Mouse (Mus musculus) embryonic facial prominence, embryonic 11.5 days (tissue): ENCODE measurements around the gene Itk. TPM values are rescaled to one million over a fixed set of nuclear protein-coding genes. Genes with fewer than 3 reads are reported as not detected.
"Not testable (repeated sequence)": the region's sequence is repeated elsewhere in the genome, so short reads cannot be mapped to it uniquely, and the experiment has no call there.

ENCODE experiments used
- ATAC-seq: fragments of 200-750 bp; cut with Nextera tagmentation; replicated peaks from 2 replicates; pipeline ENCODE4 v1.8.0; 2017; ENCODE audit warnings: low read depth; ENCODE audit not compliant: insufficient number of reproducible peaks, low FRiP score, low TSS enrichment
- DNase-seq: peaks from one replicate; pipeline ENCODE4 v3.0.0-alpha.2; 2015; ENCODE audit warnings: low spot score
- H3K27ac ChIP-seq: fragments of 300-500 bp; sonication (generic); replicated peaks from 2 replicates; pipeline ENCODE4 v1.5.1; 2014; ENCODE audit warnings: mild to moderate bottlenecking, low read depth, low read length, control low read depth
- H3K27me3 ChIP-seq: fragments of 300-500 bp; sonication (generic); 2 replicates; pipeline ENCODE4 v1.6.1; 2014; ENCODE audit warnings: mild to moderate bottlenecking, low read length, moderate library complexity, mixed read lengths; ENCODE audit not compliant: control insufficient read depth, insufficient read depth
- H3K36me3 ChIP-seq: fragments of 300-500 bp; sonication (generic); replicated peaks from 2 replicates; pipeline ENCODE4 v1.6.1; 2014; ENCODE audit warnings: low read depth, mild to moderate bottlenecking, low read length, moderate library complexity, mixed read lengths; ENCODE audit not compliant: control insufficient read depth, insufficient read depth
- H3K4me1 ChIP-seq: fragments of 300-500 bp; sonication (generic); 2 replicates; pipeline ENCODE4 v1.6.1; 2014; ENCODE audit warnings: low read length, mixed read lengths; ENCODE audit not compliant: control insufficient read depth, insufficient read depth
- H3K4me2 ChIP-seq: fragments of 300-500 bp; sonication (generic); 2 replicates; pipeline ENCODE4 v1.6.1; 2014; ENCODE audit warnings: low read depth, mild to moderate bottlenecking, control low read depth, low read length, moderate library complexity
- H3K4me3 ChIP-seq: fragments of 300-500 bp; sonication (generic); 2 replicates; pipeline ENCODE4 v1.5.1; 2014; ENCODE audit warnings: low read depth, low read length, control low read depth
- H3K9ac ChIP-seq: fragments of 300-500 bp; sonication (generic); replicated peaks from 2 replicates; pipeline ENCODE4 v1.6.1; 2014; ENCODE audit warnings: mild to moderate bottlenecking, control low read depth, low read length
- H3K9me3 ChIP-seq: fragments of 300-500 bp; sonication (generic); replicated peaks from 2 replicates; pipeline ENCODE4 v1.6.1; 2016; ENCODE audit warnings: mild to moderate bottlenecking, low read length, inconsistent platforms, mixed read lengths; ENCODE audit not compliant: control insufficient read depth
- WGBS: fragments of 180-500 bp; shearing (Covaris S2); extraction: QIAGEN DNeasy Blood & Tissue Kit; methylation state at CpG from one replicate; pipeline ENCODE4 v1.1.7; 2014; 5-methylcytosine and 5-hydroxymethylcytosine counted together
- polyA plus RNA-seq: library from polyadenylated mRNA; unstranded; fragments of >200 nt; fragmentation: Nextera tagmentation; extraction: Ambion mirVana; gene quantifications from 2 replicates; pipeline ENCODE4 v1.2.1, GENCODE M21; 2014

Itk gene
- not detected in 2 replicates for polyA plus RNA-seq

DNA sequence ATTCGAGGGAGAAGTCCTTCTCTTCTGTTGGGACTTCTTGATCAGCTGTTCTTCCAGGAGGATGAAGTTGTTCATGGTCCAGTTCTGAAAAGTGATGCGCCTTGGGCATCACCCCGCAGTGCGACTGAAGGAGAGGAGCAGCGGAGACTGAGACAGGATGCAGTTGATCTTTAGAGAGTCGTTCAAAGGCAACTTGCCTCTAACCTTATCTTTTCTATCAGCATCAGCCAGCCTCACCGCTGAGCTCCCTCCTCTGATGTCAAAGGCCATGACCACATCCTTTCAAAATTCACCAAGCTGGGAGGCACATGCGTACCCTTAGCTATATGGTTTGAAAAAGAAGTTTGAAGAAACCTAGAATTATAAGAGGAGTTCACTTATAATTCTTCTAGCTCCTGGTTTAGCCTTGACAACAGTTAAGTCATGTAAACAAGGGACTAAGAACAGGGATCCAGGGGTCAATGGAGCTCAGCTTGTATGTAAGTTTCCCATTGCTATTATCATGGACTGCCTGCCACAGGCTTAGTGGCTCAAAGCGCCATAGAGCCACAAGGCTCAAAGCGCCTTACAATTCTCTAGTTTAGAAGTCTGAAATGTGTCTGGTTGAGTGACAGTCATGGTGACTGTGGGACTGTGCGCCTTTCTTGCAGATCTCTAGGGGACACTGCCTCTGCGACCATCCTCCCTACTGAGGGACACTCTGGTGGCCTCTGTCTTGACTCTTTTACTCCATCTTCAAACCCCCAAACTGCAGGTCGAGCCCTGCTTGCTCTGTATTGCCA lies at the start of gene Itk:
Gene Itk, minus strand, starts transcription at position 180 of the 782 bp plus-strand sequence.
- 80% methylated on average over 13 of the region's 13 CpGs for WGBS
- H3K36me3 ChIP-seq, result no peaks in the 10 kb centered on the region
- H3K9me3 ChIP-seq, result no peaks in the 10 kb centered on the region
- ATAC-seq (no peak), DNase-seq (no peak)
- no peak within 1 kb of the TSS for H3K4me2 ChIP-seq
- H3K4me1 ChIP-seq, result no peaks in the 10 kb centered on the region
- H3K9ac ChIP-seq, result no peak within 1 kb of the TSS
- H3K27me3 ChIP-seq, result no peaks in the 10 kb centered on the region
- no peak within 1 kb of the TSS for H3K27ac ChIP-seq
- H3K4me3 ChIP-seq, result no peak within 1 kb of the TSS

DNA sequence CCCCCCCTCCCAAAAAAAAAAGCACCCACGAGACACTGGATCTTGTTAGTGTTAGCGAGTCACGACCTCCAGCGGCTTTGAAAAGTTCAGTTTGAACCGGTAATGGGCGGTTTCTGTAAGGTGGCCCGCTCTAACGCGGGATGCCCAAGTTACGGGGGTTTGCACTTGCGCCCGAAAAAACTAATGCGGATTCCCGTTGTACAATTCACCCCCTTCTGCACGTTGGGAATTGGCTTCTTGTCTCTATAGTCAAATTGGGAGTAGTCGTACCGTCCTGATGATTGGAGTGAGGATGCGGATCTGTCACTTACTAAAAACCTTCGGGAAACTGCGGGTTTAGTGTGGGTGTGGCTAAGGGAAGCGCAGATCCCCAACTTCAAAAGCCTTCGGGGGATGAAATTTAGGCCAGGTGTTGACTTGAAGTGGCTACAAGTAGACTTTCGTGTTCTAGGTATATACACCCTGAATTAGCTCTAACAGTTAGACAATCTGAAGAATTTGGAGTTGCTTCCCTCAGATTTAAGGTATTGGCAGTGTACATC lies 48.2 kb upstream of the Itk start:
- Histone ChIP-seq H3K4me2 (peak overlapping the region; percentile 78), H3K9ac (peak overlapping the region; percentile 90), H3K36me3 (no peaks in the 10 kb centered on the region), H3K4me1 (no peaks in the 10 kb centered on the region), H3K27me3 (no peaks in the 10 kb centered on the region), H3K9me3 (no peaks in the 10 kb centered on the region), H3K4me3 (peak overlapping the region; percentile 91), H3K27ac (no peak overlapping the region)
- peak; percentile 77 for DNase-seq
- no peak for ATAC-seq
- WGBS, result under 1% methylated on average over 23 of the region's 23 CpGs

DNA sequence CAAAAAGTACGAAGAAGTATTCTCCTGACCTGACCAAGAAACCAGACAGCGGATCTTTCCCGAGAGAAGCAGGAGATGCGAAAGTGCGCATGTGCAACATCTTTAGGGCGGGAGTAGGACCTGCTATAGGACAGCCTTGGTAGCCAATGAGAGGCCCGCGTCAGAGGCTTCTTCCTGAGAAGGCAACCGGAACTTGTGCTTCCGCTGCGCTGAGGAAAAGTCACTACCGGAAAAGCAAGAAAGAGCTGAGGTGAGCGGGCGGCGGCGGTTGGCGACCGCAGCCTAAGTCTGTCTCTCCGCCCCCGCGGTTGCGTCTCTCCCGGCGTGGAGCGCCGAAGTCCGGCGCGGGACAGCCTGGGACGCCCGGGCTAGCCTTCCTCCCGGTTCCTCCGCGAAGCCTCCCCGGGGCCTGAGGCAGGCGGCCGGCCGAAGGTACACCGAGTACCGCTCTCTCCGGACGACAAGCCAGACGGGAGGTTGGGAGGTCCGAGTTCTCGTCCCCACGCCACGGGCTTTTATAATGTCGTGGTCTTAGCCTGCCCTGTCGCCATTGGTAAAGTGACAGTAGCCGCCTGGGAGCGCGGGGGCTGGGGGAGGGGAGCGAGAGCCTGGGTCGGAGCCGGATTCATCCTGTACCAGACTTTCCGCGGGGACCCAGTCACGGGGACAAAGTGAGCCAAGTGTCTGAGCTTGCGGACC lies 47.6 kb upstream of the Itk start, which contains the start of gene Med7:
Gene Med7, plus strand, starts transcription at position 166 of the 699 bp plus-strand sequence.
- Histone ChIP-seq H3K9ac (peak within 1 kb of the TSS; percentile 90), H3K9me3 (no peaks in the 10 kb centered on the region), H3K36me3 (no peaks in the 10 kb centered on the region), H3K4me2 (peak within 1 kb of the TSS; percentile 78), H3K4me1 (no peaks in the 10 kb centered on the region), H3K27ac (peak within 1 kb of the TSS; percentile 81), H3K4me3 (peak within 1 kb of the TSS; percentile 91), H3K27me3 (no peaks in the 10 kb centered on the region)
- peak; percentile 98 for DNase-seq
- ATAC-seq, result peak; percentile 99
- under 1% methylated on average over 59 of the region's 59 CpGs for WGBS

DNA sequence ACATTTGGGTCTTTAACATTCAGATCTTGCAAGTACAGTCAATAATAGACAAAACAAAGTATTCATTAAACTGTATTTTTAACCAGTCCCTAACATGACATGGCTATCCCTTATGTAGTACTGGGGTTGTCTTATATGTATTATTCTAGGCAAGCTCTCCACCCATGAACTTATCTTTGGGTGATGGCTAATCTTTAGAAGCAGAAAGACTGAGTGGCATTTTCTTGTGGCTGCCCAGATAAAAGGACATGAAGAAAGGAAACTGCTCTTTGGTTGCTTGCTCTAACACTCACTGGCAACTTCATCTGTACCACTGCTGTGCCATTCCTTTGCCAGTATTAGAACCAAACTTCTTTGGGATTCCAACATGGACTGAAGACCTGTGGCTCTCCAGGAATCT lies 46.0 kb upstream of the Itk start:
- H3K27me3 ChIP-seq, result no peaks in the 10 kb centered on the region
- no peaks in the 10 kb centered on the region for H3K36me3 ChIP-seq
- H3K4me1 ChIP-seq, result no peaks in the 10 kb centered on the region
- ATAC-seq (no peak), DNase-seq (no peak)
- no peak overlapping the region for H3K27ac ChIP-seq
- H3K4me3 ChIP-seq, result no peak overlapping the region
- H3K9me3 ChIP-seq, result no peaks in the 10 kb centered on the region
- H3K9ac ChIP-seq, result no peak overlapping the region
- H3K4me2 ChIP-seq, result no peak overlapping the region

DNA sequence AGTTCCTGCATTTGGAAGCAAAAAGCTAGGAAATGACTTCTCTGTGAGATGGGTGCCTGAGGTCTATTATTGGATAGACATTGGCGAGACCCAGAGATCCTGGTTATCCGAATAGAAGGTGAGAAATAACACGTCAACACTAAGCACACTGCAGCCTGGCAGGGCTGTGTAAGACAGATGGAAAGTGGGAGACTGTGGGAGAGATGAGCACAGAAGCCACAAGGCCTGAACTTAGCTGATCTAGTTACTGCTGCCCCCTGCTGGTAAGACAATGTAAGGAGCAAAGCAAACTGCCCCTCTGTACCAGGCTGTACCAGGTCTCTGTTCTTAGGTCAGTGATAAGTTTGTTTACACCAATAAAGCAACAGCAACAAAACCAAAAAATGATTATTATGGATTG lies 41.8 kb upstream of the Itk start:
- no peaks in the 10 kb centered on the region for H3K4me1 ChIP-seq
- H3K4me3 ChIP-seq, result no peak overlapping the region
- no peak overlapping the region for H3K9ac ChIP-seq
- no peaks in the 10 kb centered on the region for H3K27me3 ChIP-seq
- H3K27ac ChIP-seq, result no peak overlapping the region
- ATAC-seq, result peak; percentile 72; the same call in 1 of the 2 replicates
- peak; percentile 88 for DNase-seq
- no peaks in the 10 kb centered on the region for H3K9me3 ChIP-seq
- 23% methylated on average over 3 of the region's 3 CpGs for WGBS
- no peak overlapping the region for H3K4me2 ChIP-seq
- H3K36me3 ChIP-seq, result no peaks in the 10 kb centered on the region

DNA sequence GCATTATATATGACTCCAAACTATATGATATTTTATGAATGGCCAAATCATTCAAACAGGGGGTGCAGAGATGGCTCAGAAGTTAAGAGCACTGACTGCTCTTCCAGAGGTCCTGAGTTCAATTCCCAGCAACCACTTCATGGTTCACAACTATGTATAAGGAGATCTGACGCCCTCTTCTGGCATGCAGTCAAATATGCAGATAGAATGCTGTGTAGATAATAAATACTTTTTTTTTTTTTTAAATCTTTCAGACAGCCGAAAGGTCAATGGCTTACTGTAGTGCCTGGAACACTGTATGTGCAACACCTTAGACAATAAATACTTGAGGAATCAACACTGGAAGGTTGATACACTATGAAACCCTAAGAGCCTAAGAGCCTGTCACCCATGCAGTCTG lies 40.8 kb upstream of the Itk start:
- Histone ChIP-seq H3K4me2 (no peak overlapping the region), H3K9ac (no peak overlapping the region), H3K36me3 (no peaks in the 10 kb centered on the region), H3K9me3 (no peaks in the 10 kb centered on the region), H3K4me1 (no peaks in the 10 kb centered on the region), H3K27ac (no peak overlapping the region), H3K27me3 (no peaks in the 10 kb centered on the region), H3K4me3 (no peak overlapping the region)
- no peak for DNase-seq
- WGBS, result 88% methylated on average over 2 of the region's 2 CpGs
- ATAC-seq, result no peak

DNA sequence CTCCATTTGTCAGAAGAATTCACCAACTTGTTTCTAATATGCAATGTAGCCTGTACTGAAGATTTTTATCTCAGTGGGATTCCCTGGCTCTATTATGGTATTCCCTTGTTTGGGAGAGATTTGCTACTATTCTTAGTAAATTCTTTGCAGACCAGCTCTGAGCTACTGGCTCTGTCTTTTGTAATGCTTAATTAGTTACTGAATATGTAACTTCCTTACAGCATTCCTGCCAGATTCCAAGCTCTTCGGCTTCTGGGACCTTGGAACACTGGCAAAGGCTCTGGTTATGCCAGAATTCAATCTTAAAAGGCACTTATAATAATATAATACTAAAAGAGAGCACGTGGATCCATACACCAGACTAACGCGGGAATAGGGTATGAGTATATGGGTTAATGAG lies 38.8 kb upstream of the Itk start:
- 44% methylated on average over 4 of the region's 4 CpGs for WGBS
- not testable (repeated sequence) for H3K4me2 ChIP-seq, H3K36me3 ChIP-seq, H3K9ac ChIP-seq, H3K4me3 ChIP-seq, ATAC-seq, H3K9me3 ChIP-seq, H3K4me1 ChIP-seq, DNase-seq, H3K27me3 ChIP-seq, H3K27ac ChIP-seq
